Mouse (Mus musculus) megakaryocyte, embryonic 14.5 days (primary cell): ENCODE results near the gene Xpo1.

Experiments
- FLI1 ChIP-seq: IDR thresholded peaks from 2 replicates; pipeline ENCODE4 v1.6.1; 2012; ENCODE audit warnings: low read length, inconsistent platforms, mixed read lengths
- GATA1 ChIP-seq: IDR thresholded peaks from 3 replicates; pipeline ENCODE4 v1.6.1; 2012; ENCODE audit warnings: mixed read lengths, low read length, inconsistent platforms, borderline replicate concordance

DNA sequence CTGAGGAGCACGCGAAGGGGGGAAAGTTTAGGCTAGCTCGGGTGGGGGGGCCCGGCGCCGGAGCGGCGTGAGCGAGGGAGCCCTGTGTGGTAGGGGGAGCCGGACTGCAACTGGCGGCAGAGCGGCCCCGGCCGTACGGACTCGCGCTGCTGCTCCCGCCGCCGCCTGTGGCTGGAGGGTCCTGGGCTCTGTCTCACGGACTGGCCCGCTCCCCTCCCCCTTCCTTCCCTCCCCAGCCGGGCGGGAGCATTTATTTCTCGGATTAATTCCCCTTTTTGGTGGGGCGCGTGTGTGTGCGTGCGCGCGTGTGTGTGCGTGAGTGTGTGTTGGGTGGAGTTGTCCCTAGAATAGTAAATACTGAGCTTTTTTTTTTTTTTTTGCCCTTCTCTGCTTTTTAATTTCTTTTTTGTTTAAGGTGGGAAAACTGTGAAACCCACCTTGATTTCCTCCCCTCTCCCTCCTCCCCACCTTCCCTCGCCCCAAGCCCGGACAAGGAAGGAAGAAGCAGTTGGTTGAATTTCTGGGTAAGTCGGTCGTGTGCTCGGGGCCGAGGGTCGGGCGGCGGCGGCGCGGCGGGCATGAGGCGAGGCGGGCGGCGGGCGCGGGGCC lies 457 bp downstream of the Xpo1 start:
- TF ChIP-seq GATA1 (no peak), FLI1 (no peak)
